Mouse (Mus musculus) layer of hippocampus, adult 8-10 months (tissue): ENCODE data around the gene Zfp36. TPM values are rescaled to one million over a fixed set of nuclear protein-coding genes. Genes with fewer than 3 reads are reported as not detected.

Experiments
- DNase-seq, 2 experiments: peaks; one replicate each; pipeline ENCODE4 v3.0.0; 2022; ENCODE audit warnings: low spot score in 2 of 2
- total RNA-seq, 4 experiments: library from RNA; stranded (reverse); gene quantifications; 2 replicates each; pipeline ENCODE4 v1.2.4; 2022

The Zfp36 gene
- total RNA-seq, 4 experiments from 2014 or later: 1.8 to 7.9 (median 5.0) TPM

DNA sequence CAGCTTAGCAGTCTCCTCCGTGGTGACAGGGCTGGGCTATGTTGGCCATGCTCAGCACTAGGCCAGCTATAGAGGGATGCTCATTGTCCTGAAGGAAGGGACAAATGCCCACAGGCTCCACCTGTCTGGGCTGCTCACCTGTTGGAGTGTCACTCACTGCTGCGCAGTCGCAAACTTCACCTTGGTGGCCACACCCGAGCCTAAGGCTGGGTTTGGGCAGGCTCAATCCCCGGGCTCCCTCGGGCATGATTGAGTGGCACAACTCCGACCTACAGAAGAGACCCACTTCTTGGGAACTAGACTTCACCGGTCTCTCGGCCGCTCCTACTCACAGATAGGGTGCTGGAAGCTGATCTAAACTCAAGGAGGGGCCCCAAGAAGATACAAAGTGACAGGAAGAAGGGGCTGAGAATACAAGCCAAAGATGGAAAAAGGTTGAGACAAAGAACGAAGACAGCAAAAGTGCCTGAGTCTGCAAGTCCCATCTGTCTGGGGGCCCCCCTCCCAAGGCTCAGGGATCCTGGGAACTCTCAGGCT lies 9.0 kb downstream of the Zfp36 start:
- DNase-seq: no peak

DNA sequence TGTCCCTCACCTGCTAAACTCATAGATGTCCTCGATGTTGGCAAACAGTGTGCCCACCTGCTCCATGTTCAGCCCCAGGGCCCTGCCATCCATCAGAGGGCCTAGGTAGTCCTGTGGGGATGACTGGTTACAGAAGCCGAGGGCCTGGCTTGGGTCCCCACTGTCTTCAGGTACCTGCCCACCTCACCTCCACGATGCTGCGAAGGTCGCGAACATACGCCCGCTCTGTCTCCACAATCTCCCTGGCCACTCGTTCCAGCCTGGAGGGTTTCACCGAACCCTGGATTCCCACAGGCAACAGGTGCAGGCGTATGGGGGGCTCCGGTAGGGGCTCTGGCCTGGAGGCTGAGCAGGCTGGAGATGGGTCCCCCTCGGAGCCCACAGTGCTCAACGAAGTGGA lies 10.0 kb downstream of the Zfp36 start:
- DNase-seq: no peak

DNA sequence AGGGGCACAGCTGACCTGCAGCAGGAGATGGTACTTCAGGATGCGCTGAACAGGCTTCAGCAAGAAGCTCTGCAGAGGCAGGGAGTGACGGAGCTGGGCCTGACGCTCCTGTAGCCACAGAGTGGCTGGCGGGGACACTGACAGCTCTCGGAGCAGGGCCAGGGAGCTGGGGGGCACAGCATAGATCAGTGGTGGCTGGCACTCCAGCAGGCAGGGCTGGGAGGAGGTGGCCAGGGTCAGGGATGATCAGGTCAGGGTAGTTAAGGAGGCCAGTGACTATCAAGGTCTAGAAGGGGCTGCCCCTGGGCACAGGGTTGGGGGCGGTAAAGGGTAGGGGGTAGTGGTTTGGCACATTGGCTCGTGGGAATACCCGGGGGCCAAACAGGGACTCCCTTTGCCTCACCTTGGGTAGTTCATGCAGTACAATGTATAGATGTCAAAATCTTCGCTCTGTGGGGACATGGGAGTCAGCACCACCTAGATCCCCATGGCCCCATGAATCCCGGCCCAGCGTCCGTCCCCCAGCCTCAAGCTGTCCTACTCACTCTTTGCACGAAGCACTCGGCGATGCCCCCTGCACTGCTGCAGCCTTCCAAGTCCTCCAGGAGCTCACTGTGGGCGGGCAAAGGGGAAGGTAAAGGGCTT lies 11.7 kb downstream of the Zfp36 start:
- no peak for DNase-seq

DNA sequence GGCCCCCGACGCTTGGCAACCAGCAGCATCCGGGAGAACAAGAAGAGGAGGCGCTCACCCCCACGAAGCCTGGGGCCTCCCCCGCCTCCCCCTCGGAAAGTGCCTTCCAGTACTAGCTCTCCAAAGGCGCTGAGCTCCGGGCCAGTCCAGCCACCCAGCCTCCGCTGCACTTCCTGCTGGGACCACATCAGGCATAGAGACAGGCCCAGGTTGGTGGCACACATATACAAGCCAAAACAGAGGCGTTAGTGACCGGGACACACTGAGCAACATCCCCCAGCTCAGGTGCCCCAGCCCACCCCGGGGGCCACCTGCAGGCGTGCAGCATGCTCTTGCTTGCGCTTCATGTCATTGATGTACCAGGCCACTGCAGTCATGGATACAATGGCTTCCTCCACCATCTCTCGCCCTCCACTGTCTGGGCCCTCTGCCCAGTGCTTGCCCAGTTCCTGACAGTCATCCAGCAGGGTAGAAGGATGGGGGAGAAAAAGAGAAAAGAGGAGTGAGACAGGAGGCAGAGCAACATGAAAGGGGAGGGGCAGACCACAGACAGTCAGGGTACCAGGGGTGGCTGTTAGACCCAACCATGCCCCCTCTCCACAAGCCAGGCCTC lies 12.3 kb downstream of the Zfp36 start:
- no peak for DNase-seq

DNA sequence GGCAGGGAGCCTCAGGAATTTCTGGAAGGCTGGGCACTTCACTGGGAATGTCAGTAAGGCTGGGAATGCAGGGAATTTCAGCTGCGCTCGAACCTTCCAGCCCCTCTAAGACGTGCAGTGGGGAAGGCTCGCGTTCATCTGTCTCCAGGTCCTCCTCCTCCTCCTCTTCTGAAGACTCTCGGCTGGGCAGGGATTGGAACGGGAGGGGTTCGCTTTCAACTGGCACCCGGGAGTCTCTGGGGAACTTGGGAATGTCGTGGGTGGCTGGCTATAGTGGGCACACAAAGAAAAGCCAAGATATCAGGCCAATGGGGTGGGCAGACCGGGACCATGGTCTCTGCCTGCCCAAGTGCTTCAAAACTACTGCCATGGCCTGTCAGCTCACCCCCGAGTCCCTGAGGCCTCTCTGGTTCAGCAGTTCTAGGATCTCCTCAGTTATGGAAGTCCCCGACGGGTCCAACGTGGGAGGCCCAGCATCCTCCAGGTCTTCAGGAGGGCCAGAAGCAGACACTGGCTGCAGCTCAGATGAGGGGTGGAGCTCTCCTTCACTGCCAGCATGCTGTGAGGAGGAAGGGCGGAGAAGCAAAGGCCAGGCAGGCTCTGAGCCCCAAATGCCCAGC lies 17.5 kb downstream of the Zfp36 start:
- no peak for DNase-seq

DNA sequence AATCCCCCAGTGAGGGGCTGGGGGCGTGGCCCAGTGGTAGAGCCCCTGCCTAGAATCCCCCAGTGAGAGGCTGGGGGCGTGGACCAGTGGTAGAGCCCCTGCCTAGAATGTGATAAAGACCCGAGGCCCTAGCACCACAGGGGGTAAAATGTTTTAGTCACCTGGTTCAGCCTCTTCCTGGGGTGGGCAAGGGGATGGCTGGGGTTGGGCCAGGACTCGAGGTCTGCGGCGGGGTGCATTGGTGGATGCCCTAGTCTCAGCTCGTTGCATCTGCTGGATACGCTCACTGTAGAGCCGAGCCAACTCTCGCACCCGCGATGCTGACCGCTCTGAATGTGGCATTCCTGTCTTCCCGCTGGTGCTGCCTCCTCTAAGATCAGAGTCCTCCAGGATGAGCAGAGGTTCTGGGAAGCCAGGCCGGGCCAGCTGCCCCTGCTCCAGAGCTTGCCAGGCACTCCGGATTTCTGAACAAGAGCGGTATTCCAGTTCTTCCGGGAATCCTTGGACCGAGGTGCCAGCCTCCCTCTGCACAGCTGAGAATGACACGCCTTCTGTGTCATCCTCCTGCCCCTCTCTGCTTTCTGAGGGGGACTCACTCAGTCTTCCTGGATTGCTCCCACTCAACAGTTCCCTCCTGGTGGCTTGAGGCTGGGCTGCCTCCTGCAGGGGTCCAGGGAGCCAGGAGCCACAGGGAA lies 18.3 kb downstream of the Zfp36 start:
- DNase-seq: no peak

DNA sequence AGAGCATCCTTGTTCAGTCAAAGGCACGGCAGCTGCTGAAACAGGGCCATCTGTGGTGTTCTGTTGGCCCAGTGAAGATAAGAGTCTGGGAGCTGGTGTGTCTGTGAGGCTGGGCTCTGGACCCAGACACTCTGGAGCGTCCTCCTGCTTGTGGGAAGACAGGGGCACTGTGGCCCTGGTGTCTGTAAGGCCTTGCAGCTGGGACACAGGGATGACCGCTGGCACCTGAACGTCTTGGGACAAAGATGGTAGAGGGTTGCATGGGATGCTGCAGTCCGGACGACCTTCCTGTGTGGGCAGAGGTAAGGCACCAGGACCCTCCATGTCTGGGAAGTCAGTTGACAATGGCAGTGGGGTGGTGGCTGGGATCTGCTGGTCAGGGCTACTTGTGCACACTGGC lies 19.8 kb downstream of the Zfp36 start:
- DNase-seq: no peak

DNA sequence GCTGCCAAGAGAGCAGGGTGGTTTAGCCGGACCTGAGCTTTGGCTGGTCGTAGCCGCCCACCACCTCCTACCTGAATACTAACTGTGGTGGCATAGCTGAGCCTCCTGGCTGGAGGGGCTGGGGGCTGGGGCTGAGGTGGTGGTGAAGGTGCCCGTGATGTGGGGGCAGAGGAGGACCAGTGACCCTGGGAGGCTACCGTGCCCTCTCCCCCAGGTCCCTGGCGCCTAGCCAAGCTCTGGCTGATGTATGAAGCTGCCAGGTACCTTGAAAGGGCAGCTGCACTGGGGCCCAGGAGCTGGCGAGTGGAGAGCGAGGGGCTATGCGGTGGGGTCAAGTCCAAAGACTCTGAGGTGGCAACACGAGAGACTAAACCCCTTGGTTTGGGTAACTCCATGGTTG lies 20.2 kb downstream of the Zfp36 start:
- DNase-seq: no peak

DNA sequence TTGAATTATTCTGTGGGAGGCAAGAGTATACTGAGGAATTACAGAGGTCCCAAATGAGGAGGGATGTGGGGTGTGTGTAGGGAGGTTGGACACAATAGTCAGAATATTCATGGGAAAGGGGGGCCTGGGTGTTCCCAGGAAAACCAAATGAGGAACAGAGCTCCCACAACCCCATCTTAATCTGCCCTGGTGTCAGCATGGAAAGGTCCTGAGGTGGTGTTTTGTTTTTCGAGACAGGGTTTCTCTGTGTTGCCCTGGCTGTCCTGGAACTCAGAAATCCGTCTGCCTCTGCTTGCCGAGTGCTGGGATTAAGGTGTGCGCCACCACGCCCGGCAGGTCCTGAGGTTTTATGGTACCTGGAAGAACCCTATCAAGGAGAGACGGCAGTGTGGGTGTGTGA lies 21.6 kb downstream of the Zfp36 start:
- no peak for DNase-seq

DNA sequence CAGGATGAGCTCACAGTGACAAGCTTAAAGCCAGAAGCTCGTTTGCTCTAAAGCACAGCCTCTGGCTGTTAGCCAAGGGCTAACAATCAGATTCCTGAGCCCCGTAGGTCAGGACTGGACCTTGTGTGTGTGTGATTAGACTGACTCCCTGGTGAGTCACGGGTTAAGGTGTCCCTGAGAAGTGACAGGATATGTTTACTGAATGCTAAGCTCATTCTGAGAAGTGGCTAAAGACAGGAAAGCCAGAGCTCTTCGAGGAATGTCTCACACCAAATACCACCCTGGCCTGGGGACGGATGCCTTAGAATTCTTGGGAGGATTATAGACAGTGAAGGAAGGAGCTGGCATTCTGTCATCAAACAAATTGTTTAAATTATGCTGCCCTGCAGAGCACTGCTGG lies 22.1 kb downstream of the Zfp36 start:
- DNase-seq: no peak

DNA sequence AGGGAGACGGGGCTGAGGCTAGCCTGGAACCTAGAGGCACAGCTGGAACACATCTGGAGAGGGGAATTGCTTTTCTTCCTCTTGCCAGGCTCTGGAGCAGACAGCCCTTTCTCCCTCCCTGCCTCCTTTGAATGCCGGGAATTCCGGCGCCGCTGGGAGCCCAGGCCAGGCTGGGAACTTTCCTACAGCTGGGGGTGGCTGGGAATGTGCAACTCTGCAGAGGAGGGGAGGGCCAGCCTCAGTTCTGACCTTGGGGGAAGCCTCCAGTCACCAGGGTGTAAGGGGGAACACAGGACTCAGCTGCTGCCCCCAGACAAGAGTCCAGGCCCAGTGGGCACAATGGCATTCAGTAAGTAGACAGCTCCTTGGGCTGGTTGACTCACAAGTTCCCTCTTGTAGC lies 23.1 kb downstream of the Zfp36 start:
- DNase-seq: no peak

DNA sequence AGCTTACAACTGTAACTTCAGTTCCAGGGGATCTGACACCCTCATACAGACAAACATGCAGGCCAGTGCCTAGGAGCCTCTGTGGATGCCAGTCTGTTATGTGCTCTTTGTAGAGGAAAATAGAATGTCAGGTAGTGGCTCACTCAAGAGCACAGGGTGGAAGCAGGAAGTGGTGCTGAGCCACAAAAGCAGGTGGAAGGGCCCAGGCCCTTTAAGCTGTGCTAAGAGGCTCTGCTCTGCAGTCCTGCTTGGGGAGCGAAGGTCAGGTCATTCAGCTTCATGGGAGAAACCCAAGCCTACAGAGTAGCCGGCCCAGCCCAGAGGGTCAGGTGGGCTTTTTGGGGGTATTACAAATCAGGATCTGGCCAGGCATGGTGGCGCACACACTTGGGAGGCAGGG lies 24.8 kb downstream of the Zfp36 start:
- no peak for DNase-seq

DNA sequence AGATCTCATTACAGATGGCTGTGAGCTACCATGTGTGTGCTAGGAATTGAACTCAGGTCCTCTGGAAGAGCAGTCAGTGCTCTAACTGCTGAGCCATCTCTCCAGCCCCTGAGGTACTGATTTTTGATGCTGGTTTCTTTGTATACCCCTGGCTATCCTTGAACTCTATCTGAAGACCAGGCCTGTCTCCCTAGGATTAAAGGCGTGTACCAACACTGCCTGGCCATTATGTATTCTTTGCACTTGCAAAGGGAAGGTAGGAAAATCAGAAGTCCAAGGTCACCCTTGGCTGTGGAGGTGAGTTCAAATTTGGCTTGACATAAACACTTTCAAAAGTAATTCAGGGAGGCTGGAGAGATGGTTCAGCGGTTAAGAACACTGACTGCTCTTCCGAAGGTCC lies 25.5 kb downstream of the Zfp36 start:
- no peak for DNase-seq

DNA sequence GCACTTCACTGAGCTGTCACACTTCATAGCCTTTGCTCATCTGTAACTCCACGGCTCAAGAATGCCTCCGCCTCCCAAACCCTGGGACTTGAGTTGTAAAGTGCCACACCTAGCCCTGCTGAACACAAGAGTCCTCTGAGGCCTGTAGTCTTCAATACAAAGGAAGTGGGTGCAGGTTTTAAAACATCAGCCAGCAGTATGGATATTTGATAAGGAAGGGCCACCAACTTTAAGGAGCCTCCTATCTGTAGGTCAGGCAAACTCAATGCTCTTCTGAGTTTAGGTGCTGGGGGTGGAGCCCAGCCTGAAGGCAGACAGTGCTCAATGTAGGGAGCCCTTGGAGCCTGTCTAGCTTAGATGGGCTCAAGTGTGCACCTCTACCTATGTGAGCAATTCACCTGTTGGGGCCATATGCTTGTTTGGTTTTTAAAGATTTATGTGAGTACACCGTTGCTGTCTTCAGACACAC lies 25.9 kb downstream of the Zfp36 start:
- no peak for DNase-seq

DNA sequence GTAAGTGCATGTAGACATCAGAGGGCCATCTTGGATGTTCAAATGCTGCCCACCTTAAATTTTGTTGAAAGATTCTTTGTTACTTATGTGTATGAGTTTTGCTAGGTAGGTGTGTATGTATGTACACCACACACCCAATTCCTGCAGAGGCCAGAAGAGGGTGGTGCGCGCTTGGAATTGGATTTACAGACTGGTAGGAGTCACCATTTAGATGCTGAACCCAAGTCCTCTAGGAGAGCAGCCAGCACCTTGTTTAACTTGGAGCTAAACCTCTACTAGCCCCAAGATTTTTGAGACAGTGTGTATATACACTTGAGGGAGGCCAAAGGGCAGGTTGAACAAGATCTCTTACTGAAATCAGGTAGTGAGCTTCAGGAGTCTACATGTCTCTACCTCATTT lies 26.8 kb downstream of the Zfp36 start:
- DNase-seq: no peak

DNA sequence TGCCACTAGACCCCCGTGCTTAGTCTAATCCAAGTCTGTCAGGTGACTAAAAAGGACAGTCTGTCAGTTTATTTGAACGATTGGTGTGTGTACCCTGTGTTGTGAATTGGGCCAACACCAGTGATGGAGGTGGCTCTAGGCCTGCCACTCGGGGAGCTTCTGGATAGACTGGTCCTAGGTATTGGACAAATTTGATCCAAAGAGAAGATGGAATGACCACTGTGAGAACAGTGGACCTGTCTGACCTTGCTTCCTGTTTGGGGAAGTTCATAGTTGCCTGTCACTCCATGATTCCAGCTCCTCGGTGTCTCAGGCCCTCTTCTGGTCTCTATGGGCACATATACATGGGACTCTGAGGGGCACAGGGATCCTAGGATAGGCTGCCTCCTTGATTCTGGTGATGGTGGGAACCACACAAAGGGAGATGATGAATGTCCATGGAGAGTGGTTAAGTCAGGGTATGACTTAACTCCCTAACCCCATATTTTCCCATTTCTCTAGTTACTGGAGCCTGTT lies 28.3 kb downstream of the Zfp36 start:
- no peak for DNase-seq

DNA sequence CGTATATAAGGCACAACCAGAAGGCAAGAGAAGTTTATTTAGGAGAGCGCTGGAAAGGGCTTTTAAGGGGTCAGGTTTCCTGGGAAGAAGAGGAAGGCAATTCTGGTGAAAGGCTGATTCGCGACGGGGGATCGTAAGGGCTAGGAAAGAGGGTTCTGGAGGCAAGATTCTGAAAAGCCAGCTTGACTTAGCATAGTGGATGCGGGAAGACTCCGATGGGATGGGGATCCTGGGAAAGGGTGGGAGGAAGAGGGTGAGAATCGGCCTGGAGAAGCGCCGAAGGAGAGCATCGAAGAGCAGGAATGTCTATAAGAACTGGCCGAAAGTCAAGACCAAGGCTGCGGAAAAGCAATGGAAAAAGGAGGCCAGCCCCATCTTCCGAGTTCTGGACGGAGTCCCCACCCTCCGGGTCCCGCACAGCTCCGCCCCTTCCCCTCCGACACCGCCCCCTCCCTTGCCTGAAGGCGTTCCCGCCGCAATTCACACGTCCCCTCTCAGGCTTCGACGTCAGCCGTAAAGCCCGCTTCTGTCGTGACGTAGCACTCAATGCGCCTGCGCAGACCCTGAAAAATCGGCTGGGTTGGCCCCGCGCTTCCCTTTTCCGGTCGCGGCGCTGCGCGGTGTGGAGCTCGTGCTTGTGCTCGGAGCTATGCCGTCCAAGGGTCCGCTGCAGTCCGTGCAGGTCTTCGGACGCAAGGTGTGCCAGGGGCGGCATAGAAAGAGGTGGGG lies 29.7 kb downstream of the Zfp36 start, which contains the start of gene Rps16:
TSS of gene Rps16 (plus strand) at position 498 of the 729 bp plus-strand sequence.
- peak; percentile 96 to 97 for DNase-seq

DNA sequence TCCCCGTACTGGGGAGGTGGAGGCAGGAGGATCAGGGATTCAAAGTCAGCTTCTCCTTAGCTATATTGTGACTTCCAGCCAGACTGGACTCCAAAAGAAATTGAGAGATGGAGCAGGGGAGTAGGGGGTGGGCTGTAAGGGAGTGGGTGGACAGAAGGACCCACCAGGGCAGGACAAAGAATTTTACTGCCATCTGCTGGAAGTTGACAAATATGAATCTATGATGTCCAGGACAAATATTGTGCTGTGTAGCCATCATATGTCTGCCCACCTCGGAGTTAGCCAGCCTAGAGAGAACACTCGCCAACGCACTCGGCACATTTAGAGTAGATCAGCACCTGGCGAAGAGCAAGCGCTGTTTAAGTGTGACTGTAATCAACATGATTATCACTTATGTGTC lies 31.5 kb downstream of the Zfp36 start:
- no peak for DNase-seq

DNA sequence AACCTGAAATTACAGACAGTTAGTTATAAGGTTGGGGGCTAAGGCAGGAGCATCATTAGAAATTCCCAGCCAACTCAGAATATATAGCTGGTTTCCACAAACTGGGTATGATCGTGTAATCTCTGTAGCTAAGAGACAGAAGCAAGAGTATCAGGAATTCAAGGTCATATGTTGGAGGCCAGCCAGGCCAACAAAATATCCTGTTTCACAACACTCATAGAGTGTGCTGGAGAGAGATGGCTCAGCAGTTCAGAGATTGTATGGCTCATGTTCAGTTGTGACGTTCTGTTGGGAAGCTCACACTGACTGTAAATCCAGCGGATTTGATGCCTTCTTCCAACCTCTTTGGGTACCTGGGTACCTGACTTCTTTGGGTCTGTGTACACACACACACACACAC lies 32.3 kb downstream of the Zfp36 start:
- DNase-seq: no peak

DNA sequence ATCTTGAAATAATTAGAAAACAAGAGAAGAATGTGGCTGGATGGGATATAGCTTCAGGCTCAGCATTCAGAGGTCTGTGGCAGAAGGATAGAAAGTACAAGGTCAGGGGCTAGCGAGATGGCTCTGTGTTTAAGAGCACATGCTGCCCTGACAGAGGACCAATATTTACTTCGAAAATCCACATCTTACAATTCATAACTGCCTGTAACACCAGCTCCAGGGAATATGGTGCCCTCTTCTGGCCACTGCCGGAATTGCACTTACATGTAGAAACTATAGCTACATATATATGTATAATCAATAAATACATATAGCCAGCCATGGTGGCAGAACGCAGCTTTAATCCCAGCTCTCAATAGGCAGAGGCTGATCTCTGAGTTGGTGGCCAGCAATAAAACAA lies 35.4 kb downstream of the Zfp36 start:
- peak in 1 of 2 experiments; percentile 65 for DNase-seq

DNA sequence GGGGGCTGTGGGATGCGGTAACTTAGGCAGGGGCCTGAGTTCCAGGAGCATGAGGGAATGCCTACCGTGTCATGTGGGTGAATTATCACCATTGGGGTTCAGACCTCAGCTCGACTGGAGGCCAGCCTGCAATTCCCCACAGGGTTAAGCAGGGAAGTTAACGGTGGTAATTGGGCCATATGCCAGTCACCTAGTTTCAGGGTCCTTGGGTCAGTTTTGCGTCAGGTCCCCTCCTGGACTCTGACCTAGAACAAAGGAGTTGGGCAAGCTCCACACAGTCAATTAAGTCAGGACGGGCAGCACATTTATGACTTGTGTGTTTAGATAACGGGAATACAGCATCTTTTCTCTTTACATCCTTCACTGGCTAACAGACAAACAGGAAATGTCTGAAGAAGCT lies 38.7 kb downstream of the Zfp36 start:
- DNase-seq: no peak
